16 mouse cellular contexts compared by ENCODE assay signal in genomic region chr13:84063406-84063805, GRCm38 (mm10).
DNase-seq lines count a peak whose midpoint lies in the region; ATAC-seq and TF ChIP-seq lines count a peak whose summit lies in the region.
"Had no signal": no experiment of that assay in that cellular context is flagged by ENCODE, and none has a peak within 500 bp of the region (broad histone marks: within the 10 kb centered on the region; RNA-seq: fewer than 3 reads in every experiment).

No protein-coding gene starts in this region.

- peak overlapping the region; percentile 69 for H3K9ac ChIP-seq in hindbrain, embryonic 13.5 days
- no peak overlapping the region; the same call in 1 of the 2 replicates for H3K9ac ChIP-seq in midbrain, postnatal 0 days (replicated peaks; ENCODE audit: low read length, poor library complexity, severe bottlenecking)
- H3K9ac ChIP-seq: liver, embryonic 12.5 days had no signal

- H3K4me3 ChIP-seq in forebrain, embryonic 10.5 days = peak overlapping the region; percentile 9; the same call in 1 of the 2 replicates
- H3K4me3 ChIP-seq in hindbrain, embryonic 13.5 days = peak overlapping the region; percentile 38
- H3K4me3 ChIP-seq in midbrain, postnatal 0 days (ENCODE audit: low read depth, low read length) = peak overlapping the region; percentile 17; the same call in 1 of the 2 replicates
- H3K4me3 ChIP-seq: heart, embryonic 10.5 days; liver, embryonic 12.5 days; megakaryocyte, embryonic 14.5 days had no signal

- no peaks in the 10 kb centered on the region for H3K9me3 ChIP-seq in forebrain, embryonic 10.5 days
- no peaks in the 10 kb centered on the region for H3K9me3 ChIP-seq in hindbrain, embryonic 13.5 days
- no peaks in the 10 kb centered on the region for H3K9me3 ChIP-seq in midbrain, postnatal 0 days (ENCODE audit: low read length)
- H3K9me3 ChIP-seq: heart, embryonic 10.5 days; liver, embryonic 12.5 days had no signal

- TF ChIP-seq CTCF in midbrain, postnatal 0 days (IDR thresholded peaks at IDR 0.05) = no peak

- ATAC-seq in hindbrain, embryonic 13.5 days (ENCODE audit: low FRiP score) = no peak
- ATAC-seq in midbrain, postnatal 0 days (ENCODE audit: low FRiP score) = no peak
- no peak for ATAC-seq in monocyte, adult 5-6 weeks (replicated peaks; ENCODE audit: insufficient number of reproducible peaks, low FRiP score, low TSS enrichment, poor library complexity, severe bottlenecking)
- ATAC-seq in erythroblast, adult 5-6 weeks (replicated peaks; ENCODE audit: low FRiP score, poor library complexity, severe bottlenecking) = no peak
- ATAC-seq: liver, embryonic 12.5 days had no signal

- H3K27ac ChIP-seq in forebrain, embryonic 10.5 days = peak overlapping the region; percentile 91; the same call in 1 of the 2 replicates
- H3K27ac ChIP-seq in hindbrain, embryonic 13.5 days = peak overlapping the region; percentile 91
- peak overlapping the region; percentile 90 for H3K27ac ChIP-seq in midbrain, postnatal 0 days (ENCODE audit: low read depth, low read length)
- H3K27ac ChIP-seq: heart, embryonic 10.5 days; liver, embryonic 12.5 days had no signal

- peak; percentile 54 for DNase-seq in embryo, embryonic 10.5 days (ENCODE audit: low spot score)
- DNase-seq in embryo, embryonic 10 days (ENCODE audit: low spot score) = no peak
- DNase-seq in forebrain, embryonic 10.5 days (ENCODE audit: extremely low spot score, low spot score) = no peak
- DNase-seq in midbrain, postnatal 0 days (ENCODE audit: low spot score) = no peak
- DNase-seq in thymus, postnatal 25 days = no peak
- DNase-seq: adrenal gland, adult 8-10 months; B cell, adult 2 months; gastrocnemius, postnatal 25 days; kidney, adult 9 months; thymus, postnatal 4 days had no signal

- peak overlapping the region; percentile 47 for H3K4me2 ChIP-seq in hindbrain, embryonic 13.5 days
- peak overlapping the region; percentile 44 for H3K4me2 ChIP-seq in midbrain, postnatal 0 days (ENCODE audit: low read depth, low read length, poor library complexity, severe bottlenecking)
- H3K4me2 ChIP-seq: liver, embryonic 12.5 days had no signal

- peaks cover 95% of the 10 kb centered on the region for H3K4me1 ChIP-seq in forebrain, embryonic 10.5 days
- peaks cover 58% of the 10 kb centered on the region for H3K4me1 ChIP-seq in hindbrain, embryonic 13.5 days (replicated peaks)
- H3K4me1 ChIP-seq in midbrain, postnatal 0 days (ENCODE audit: insufficient read depth, low read length) = peaks cover 12% of the 10 kb centered on the region; the same call in 1 of the 2 replicates
- H3K4me1 ChIP-seq: heart, embryonic 10.5 days; liver, embryonic 12.5 days; megakaryocyte, embryonic 14.5 days had no signal

- H3K36me3 ChIP-seq in forebrain, embryonic 10.5 days (replicated peaks) = no peaks in the 10 kb centered on the region
- H3K36me3 ChIP-seq in hindbrain, embryonic 13.5 days = no peaks in the 10 kb centered on the region
- no peaks in the 10 kb centered on the region for H3K36me3 ChIP-seq in midbrain, postnatal 0 days (ENCODE audit: insufficient read depth, low read length)
- H3K36me3 ChIP-seq: heart, embryonic 10.5 days; liver, embryonic 12.5 days had no signal

- 52% methylated on average over 2 of the region's 2 CpGs for WGBS in forebrain, embryonic 10.5 days
- 36% methylated on average over 2 of the region's 2 CpGs for WGBS in hindbrain, embryonic 13.5 days
- 35% methylated on average over 2 of the region's 2 CpGs for whole genome bisulfite sequencing in midbrain, postnatal 0 days

- H3K27me3 ChIP-seq in forebrain, embryonic 10.5 days (ENCODE audit: poor library complexity, severe bottlenecking) = no peaks in the 10 kb centered on the region
- no peaks in the 10 kb centered on the region for H3K27me3 ChIP-seq in hindbrain, embryonic 13.5 days
- no peaks in the 10 kb centered on the region for H3K27me3 ChIP-seq in midbrain, postnatal 0 days (ENCODE audit: insufficient read depth, low read length)
- H3K27me3 ChIP-seq: megakaryocyte, embryonic 14.5 days had no signal
